Mouse (Mus musculus): Measurements from ENCODE around the gene Icam1. TPM values are rescaled to one million over a fixed set of nuclear protein-coding genes. Genes with fewer than 3 reads are reported as not detected.

Icam1 gene
- polyA plus RNA-seq, 1 experiment from 2014 or later, result 3.9 TPM

- Histone ChIP-seq H3K27me3 (peaks cover 76% of the 10 kb centered on the region), H3K9me3 (no peaks in the 10 kb centered on the region), H3K9ac (no peak overlapping the region), H3K27ac (replicated peaks) (no peak overlapping the region), H3K4me3 (peak overlapping the region; percentile 25), H3K36me3 (no peaks in the 10 kb centered on the region), H3K4me2 (peak overlapping the region; percentile 47), H3K4me1 (replicated peaks) (peaks cover 10% of the 10 kb centered on the region)
- ATAC-seq (ENCODE audit: low read depth), result 0 out of 2 replicates have a peak, but pooled peaks have one; percentile 37
- 1% methylated on average over 28 of the region's 29 CpGs for WGBS
Measured at GRCm38 (mm10) chr9:21014691-21015570, 854 bp upstream of the Icam1 start.

DNA sequence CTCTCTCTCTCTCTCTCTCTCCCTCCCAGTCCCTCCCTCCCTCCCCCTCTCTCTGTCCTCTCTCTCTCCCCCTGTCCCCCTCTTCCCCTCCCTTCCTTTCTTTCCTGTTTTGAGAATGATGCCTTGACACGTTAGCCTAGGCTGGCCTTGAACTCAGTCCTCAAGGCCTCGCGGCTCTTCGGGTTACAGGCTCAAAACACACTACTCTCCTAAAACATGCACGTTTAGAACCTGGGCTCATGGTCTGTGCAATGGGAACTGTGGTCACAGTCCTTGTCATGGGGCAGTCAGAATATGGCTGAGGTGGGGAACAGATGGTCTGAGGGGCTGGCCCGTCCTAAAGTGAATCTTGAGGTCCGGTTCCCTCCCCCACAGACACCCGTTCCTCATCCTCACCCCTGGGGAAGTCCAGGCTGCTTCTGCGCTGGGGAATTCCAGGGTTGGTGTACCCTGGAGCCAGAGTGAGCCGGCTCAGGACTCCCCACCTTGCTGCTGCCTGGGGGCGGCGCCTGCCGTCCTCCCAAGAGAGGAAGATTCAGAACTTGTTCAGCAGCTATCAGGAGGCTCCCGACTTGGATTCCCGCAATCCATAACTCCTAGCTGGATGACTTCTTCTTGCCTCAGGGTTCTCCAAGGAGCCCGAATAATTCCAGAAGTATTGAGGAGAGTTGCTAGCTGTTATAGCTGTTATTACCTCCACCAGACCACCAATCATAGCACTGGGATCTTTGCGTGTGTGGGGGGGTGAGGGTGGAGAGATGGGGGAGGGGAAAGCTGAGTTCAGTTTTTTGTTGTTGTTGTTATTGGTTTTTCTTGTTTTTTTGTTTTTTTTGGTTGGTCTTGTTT lies 769 bp downstream of the Icam1 start:
- peak overlapping the region; percentile 47; the same call in 1 of the 2 replicates for H3K4me2 ChIP-seq

DNA sequence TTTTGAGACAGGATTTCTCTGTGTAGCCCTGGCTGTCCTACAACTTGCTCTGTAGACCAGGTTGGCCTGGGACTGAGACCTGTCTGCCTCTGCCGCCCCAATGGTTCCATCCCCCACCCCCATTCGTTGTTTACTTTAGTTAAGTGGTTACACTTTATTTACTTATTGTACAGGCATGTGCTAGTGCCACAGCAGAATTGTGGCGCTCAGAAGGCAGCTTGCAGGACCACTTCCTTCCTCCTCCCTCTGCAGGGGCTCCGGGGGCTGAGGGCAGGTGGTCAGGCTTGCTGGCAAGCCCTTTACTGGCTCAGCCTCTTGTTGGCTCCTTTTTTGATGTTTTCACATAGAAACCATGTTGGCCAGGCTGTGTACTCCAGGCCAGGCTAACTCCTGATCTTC lies 1.4 kb downstream of the Icam1 start:
- H3K4me2 ChIP-seq, result no peak overlapping the region
- no peak overlapping the region for H3K27ac ChIP-seq (replicated peaks)
- H3K9ac ChIP-seq, result no peak overlapping the region
- no peak for ATAC-seq (ENCODE audit: low read depth)
- no peaks in the 10 kb centered on the region for H3K36me3 ChIP-seq
- WGBS, result 36% methylated on average over 4 of the region's 4 CpGs
- peaks cover 79% of the 10 kb centered on the region for H3K27me3 ChIP-seq
- H3K4me3 ChIP-seq, result no peak overlapping the region; the same call in 1 of the 2 replicates
- peaks cover 10% of the 10 kb centered on the region for H3K4me1 ChIP-seq (replicated peaks)
- H3K9me3 ChIP-seq, result no peaks in the 10 kb centered on the region

More for the DNA sequence above, 769 bp downstream of the Icam1 start:
- ATAC-seq (ENCODE audit: low read depth), result no peak
- WGBS, result 6% methylated on average over 17 of the region's 17 CpGs
- Histone ChIP-seq H3K9me3 (no peaks in the 10 kb centered on the region), H3K4me3 (peak overlapping the region; percentile 25), H3K27me3 (peaks cover 79% of the 10 kb centered on the region), H3K4me1 (replicated peaks) (peaks cover 10% of the 10 kb centered on the region), H3K9ac (no peak overlapping the region), H3K36me3 (no peaks in the 10 kb centered on the region), H3K27ac (replicated peaks) (no peak overlapping the region)

DNA sequence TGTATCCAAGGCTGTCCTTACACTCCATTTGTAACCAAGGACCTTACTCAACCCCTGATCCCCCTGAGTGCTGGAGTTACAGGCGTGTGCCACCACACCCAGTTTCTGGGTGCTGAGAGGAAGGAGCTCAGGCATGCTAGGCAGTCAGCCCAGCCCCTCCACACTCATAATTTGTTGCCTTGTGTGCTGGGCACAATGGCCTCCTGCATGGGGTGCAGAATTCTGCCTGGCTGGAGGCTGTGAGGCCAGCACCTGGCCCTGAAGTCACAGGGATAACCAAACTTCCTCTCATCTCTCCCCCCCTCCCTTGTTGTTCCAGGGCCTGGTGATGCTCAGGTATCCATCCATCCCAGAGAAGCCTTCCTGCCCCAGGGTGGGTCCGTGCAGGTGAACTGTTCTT lies 2.8 kb downstream of the Icam1 start:
- Histone ChIP-seq H3K4me3 (no peak overlapping the region), H3K36me3 (no peaks in the 10 kb centered on the region), H3K27ac (replicated peaks) (no peak overlapping the region), H3K4me2 (no peak overlapping the region), H3K9ac (no peak overlapping the region), H3K9me3 (no peaks in the 10 kb centered on the region), H3K27me3 (peaks cover 67% of the 10 kb centered on the region), H3K4me1 (replicated peaks) (peaks cover 10% of the 10 kb centered on the region)
- WGBS, result 64% methylated on average over 2 of the region's 2 CpGs
- no peak for ATAC-seq (ENCODE audit: low read depth)

- Histone ChIP-seq H3K27me3 (peaks cover 51% of the 10 kb centered on the region), H3K27ac (replicated peaks) (no peak overlapping the region), H3K4me2 (no peak overlapping the region), H3K4me1 (replicated peaks) (no peaks in the 10 kb centered on the region), H3K4me3 (no peak overlapping the region), H3K9me3 (no peaks in the 10 kb centered on the region), H3K9ac (no peak overlapping the region), H3K36me3 (no peaks in the 10 kb centered on the region)
- ATAC-seq (ENCODE audit: low read depth), result no peak
- WGBS, result 80% methylated on average over 3 of the region's 3 CpGs
Measured at GRCm38 (mm10) chr9:21021363-21021762, 5.6 kb downstream of the Icam1 start.

- Histone ChIP-seq H3K9me3 (no peaks in the 10 kb centered on the region), H3K27me3 (peaks cover 51% of the 10 kb centered on the region), H3K27ac (replicated peaks) (no peak overlapping the region), H3K4me3 (no peak overlapping the region), H3K9ac (no peak overlapping the region), H3K4me2 (no peak overlapping the region), H3K4me1 (replicated peaks) (0 out of 2 replicates have a peak, but pooled peaks cover 1% of the 10 kb centered on the region), H3K36me3 (no peaks in the 10 kb centered on the region)
- WGBS, result 67% methylated on average over 6 of the region's 6 CpGs
- no peak for ATAC-seq (ENCODE audit: low read depth)
Measured at GRCm38 (mm10) chr9:21022288-21022687, 6.5 kb downstream of the Icam1 start.

- H3K36me3 ChIP-seq, result no peaks in the 10 kb centered on the region
- no peak for ATAC-seq (ENCODE audit: low read depth)
- WGBS, result 87% methylated on average over 1 of the region's 1 CpGs
- no peaks in the 10 kb centered on the region for H3K9me3 ChIP-seq
- peaks cover 51% of the 10 kb centered on the region for H3K27me3 ChIP-seq
- H3K4me2 ChIP-seq, result no peak overlapping the region
- H3K4me3 ChIP-seq, result no peak overlapping the region
- H3K4me1 ChIP-seq (replicated peaks), result peaks cover 5% of the 10 kb centered on the region
- H3K9ac ChIP-seq, result no peak overlapping the region
- H3K27ac ChIP-seq (replicated peaks), result no peak overlapping the region
Measured at GRCm38 (mm10) chr9:21022726-21023125, 6.9 kb downstream of the Icam1 start.

- no peaks in the 10 kb centered on the region for H3K36me3 ChIP-seq
- H3K9me3 ChIP-seq, result no peaks in the 10 kb centered on the region
- H3K4me3 ChIP-seq, result no peak overlapping the region
- no peak overlapping the region for H3K9ac ChIP-seq
- H3K27ac ChIP-seq (replicated peaks), result no peak overlapping the region
- ATAC-seq (ENCODE audit: low read depth), result no peak
- peaks cover 59% of the 10 kb centered on the region for H3K27me3 ChIP-seq
- WGBS, result 75% methylated on average over 19 of the region's 19 CpGs
- H3K4me2 ChIP-seq, result no peak overlapping the region
- peaks cover 23% of the 10 kb centered on the region for H3K4me1 ChIP-seq (replicated peaks)
Measured at GRCm38 (mm10) chr9:21025258-21025810, 9.5 kb downstream of the Icam1 start.

DNA sequence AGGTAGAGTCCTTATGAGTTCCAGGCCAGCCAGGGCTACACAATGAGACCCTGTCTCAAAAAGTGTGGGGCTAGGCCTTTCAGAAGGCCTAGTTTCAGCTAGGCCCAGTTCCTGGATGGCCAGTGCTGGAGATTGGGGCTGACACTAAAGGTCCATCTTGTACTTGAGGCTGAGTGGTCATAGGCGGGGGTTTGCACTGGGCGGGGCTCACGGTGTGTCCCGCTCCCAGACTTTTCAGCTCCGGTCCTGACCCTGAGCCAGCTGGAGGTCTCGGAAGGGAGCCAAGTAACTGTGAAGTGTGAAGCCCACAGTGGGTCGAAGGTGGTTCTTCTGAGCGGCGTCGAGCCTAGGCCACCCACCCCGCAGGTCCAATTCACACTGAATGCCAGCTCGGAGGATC lies 11.1 kb downstream of the Icam1 start:
- no peak overlapping the region for H3K4me3 ChIP-seq
- peaks cover 35% of the 10 kb centered on the region for H3K4me1 ChIP-seq (replicated peaks)
- H3K4me2 ChIP-seq, result no peak overlapping the region
- H3K9ac ChIP-seq, result no peak overlapping the region
- H3K27me3 ChIP-seq, result peaks cover 71% of the 10 kb centered on the region
- no peak for ATAC-seq (ENCODE audit: low read depth)
- no peak overlapping the region for H3K27ac ChIP-seq (replicated peaks)
- no peaks in the 10 kb centered on the region for H3K36me3 ChIP-seq
- no peaks in the 10 kb centered on the region for H3K9me3 ChIP-seq
- 85% methylated on average over 12 of the region's 12 CpGs for WGBS

DNA sequence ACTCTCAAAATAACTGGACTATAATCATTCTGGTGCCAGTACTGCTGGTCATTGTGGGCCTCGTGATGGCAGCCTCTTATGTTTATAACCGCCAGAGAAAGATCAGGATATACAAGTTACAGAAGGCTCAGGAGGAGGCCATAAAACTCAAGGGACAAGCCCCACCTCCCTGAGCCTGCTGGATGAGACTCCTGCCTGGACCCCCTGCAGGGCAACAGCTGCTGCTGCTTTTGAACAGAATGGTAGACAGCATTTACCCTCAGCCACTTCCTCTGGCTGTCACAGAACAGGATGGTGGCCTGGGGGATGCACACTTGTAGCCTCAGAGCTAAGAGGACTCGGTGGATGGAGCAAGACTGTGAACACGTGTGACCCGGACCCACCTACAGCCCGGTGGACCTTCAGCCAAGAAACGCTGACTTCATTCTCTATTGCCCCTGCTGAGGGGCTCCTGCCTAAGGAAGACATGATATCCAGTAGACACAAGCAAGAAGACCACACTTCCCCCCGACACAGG lies 12.0 kb downstream of the Icam1 start:
- H3K4me2 ChIP-seq, result no peak overlapping the region
- H3K9me3 ChIP-seq, result no peaks in the 10 kb centered on the region
- no peak overlapping the region for H3K9ac ChIP-seq
- no peak overlapping the region for H3K27ac ChIP-seq (replicated peaks)
- H3K4me3 ChIP-seq, result no peak overlapping the region
- ATAC-seq (ENCODE audit: low read depth), result no peak
- peaks cover 76% of the 10 kb centered on the region for H3K27me3 ChIP-seq
- WGBS, result 36% methylated on average over 8 of the region's 8 CpGs
- H3K36me3 ChIP-seq, result no peaks in the 10 kb centered on the region
- peaks cover 44% of the 10 kb centered on the region for H3K4me1 ChIP-seq (replicated peaks)

DNA sequence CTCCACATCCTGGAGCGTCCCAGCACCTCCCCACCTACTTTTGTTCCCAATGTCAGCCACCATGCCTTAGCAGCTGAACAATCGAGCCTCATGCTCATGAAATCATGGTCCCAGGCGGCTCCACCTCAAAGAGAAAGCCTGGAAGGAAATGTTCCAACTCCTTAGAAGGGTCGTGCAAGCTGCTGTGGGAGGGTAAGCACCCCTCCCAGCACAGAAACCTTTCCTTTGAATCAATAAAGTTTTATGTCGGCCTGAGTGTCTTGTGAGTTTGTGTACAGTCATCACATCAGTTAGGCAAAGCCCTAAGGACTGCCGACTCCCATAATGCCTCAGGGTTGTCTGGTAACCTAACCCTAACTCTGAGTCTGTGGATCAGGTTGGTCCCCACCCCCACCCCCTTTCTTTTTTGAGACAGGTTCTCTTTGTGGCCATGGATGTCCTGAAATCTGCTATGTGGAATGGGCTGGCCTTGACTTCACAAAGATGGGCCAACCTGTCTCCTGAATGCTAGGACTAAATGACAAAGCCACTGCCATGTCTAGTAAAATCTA lies 12.8 kb downstream of the Icam1 start:
- Histone ChIP-seq H3K4me2 (no peak overlapping the region), H3K27ac (replicated peaks) (no peak overlapping the region), H3K27me3 (peaks cover 84% of the 10 kb centered on the region), H3K4me3 (no peak overlapping the region), H3K4me1 (replicated peaks) (peaks cover 52% of the 10 kb centered on the region), H3K36me3 (no peaks in the 10 kb centered on the region), H3K9me3 (no peaks in the 10 kb centered on the region), H3K9ac (no peak overlapping the region)
- WGBS, result 56% methylated on average over 6 of the region's 6 CpGs
- no peak for ATAC-seq (ENCODE audit: low read depth)

Measured in neural tube, embryonic 13.5 days (tissue).